Mouse (Mus musculus): Measurements from ENCODE around the gene Tmem158.

Gene Tmem158

DNA sequence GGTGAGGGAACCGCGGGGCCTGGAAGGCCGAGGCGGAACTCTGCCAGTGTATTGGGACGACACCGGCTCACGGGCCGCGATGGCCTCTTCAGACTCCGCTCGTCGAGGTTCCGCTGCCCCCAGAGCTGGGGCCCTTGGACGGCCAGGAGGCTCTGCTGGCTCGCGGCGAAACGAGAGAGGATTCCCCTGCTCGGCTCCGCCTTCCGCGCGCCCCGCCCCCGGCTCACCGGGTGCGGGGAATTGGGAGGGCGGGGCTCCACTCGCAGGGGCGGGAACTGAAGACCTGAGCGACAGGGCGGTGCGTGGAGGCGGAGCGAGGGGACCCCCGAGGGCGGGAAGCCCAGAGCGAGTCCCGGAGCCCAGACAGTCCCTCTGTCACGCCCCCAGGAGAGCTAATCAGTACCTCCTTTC is at the start of gene Tmem158:
TSS of gene Tmem158 (minus strand) at position 154 of the 411 bp plus-strand sequence.
- peak; percentile 53 for DNase-seq (ENCODE audit: low read depth, low spot score)
- no peaks in the 10 kb centered on the region for H3K27me3 ChIP-seq (ENCODE audit: control insufficient read depth, insufficient read depth, low read length, poor library complexity, severe bottlenecking)
- H3K36me3 ChIP-seq (ENCODE audit: control insufficient read depth, insufficient read depth, low read length, poor library complexity, severe bottlenecking), result no peaks in the 10 kb centered on the region

DNA sequence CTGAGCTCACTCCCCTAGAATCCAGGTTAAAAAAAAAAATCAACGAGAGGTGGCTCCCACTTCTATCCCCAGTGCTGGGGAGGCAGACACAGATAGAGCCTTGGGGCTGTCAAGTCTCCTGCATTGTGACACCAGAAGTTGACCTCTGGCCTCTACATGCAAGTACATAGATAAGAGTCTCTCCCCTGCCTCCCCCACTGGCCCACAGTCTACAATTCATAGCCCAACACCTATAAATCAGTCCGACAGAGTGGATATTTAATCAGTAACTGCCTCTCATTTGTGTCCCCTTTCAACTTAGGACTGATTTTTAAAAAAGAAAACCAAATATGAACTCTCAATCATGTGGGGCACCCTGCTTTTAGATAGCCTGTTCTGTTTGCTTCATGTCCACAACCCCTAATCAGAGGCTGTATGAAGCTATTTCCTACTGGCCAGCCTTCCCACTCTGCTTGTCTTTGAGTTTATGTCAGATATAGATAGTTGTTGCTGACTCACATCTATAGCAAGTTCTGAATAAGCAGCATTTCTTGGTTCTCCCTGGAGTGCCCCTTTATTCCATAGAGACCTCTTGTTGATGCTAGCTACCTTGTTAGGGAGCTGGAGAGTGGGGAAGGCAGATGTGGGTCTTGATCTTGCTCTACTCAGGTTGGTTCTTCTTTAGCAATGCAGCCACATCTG is 49.3 kb upstream of the Tmem158 start:
- Histone ChIP-seq H3K27me3 (ENCODE audit: control insufficient read depth, insufficient read depth, low read length, poor library complexity, severe bottlenecking) (no peaks in the 10 kb centered on the region), H3K36me3 (ENCODE audit: control insufficient read depth, insufficient read depth, low read length, poor library complexity, severe bottlenecking) (no peaks in the 10 kb centered on the region)
- DNase-seq (ENCODE audit: low read depth, low spot score), result no peak

GRCm38 (mm10) chr9:123309073-123309472 is 48.5 kb upstream of the Tmem158 start:
- no peak for DNase-seq (ENCODE audit: low read depth, low spot score)
- Histone ChIP-seq H3K36me3 (ENCODE audit: control insufficient read depth, insufficient read depth, low read length, poor library complexity, severe bottlenecking) (no peaks in the 10 kb centered on the region), H3K27me3 (ENCODE audit: control insufficient read depth, insufficient read depth, low read length, poor library complexity, severe bottlenecking) (no peaks in the 10 kb centered on the region)

GRCm38 (mm10) chr9:123304917-123305316 is 44.4 kb upstream of the Tmem158 start:
- DNase-seq (ENCODE audit: low read depth, low spot score), result no peak
- no peaks in the 10 kb centered on the region for H3K27me3 ChIP-seq (ENCODE audit: control insufficient read depth, insufficient read depth, low read length, poor library complexity, severe bottlenecking)
- no peaks in the 10 kb centered on the region for H3K36me3 ChIP-seq (ENCODE audit: control insufficient read depth, insufficient read depth, low read length, poor library complexity, severe bottlenecking)

- no peaks in the 10 kb centered on the region for H3K36me3 ChIP-seq (ENCODE audit: control insufficient read depth, insufficient read depth, low read length, poor library complexity, severe bottlenecking)
- no peak for DNase-seq (ENCODE audit: low read depth, low spot score)
- H3K27me3 ChIP-seq (ENCODE audit: control insufficient read depth, insufficient read depth, low read length, poor library complexity, severe bottlenecking), result no peaks in the 10 kb centered on the region
These were observed 43.4 kb upstream of the Tmem158 start for GRCm38 (mm10) chr9:123303952-123304351.

DNA sequence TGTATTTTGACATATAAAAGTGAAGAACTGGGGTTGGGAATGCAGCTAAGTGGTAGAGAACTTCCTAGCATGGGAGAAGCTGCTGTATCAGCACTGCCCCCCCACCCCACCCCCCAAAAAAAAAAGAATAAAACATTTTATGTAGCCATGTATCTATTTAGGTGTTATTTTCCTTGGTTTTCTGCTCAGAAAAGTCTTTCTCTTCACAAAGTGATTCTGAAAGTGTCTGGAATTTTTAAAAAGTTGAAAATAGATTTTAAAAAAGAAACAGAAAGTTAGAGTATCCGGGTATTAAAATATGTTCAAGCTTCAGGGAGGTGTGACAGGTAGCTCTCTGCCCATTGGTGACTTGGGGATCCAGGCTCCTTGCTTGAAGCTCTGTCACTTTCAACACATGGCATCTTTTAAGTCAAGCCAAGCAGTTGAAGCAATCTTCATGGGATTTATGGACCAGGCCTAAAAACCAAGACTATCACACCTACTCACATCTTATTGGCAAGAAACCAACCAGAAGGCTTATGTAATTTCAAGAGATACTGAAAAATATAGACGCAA is 42.3 kb upstream of the Tmem158 start:
- no peaks in the 10 kb centered on the region for H3K27me3 ChIP-seq (ENCODE audit: control insufficient read depth, insufficient read depth, low read length, poor library complexity, severe bottlenecking)
- H3K36me3 ChIP-seq (ENCODE audit: control insufficient read depth, insufficient read depth, low read length, poor library complexity, severe bottlenecking), result no peaks in the 10 kb centered on the region
- DNase-seq (ENCODE audit: low read depth, low spot score), result no peak

DNA sequence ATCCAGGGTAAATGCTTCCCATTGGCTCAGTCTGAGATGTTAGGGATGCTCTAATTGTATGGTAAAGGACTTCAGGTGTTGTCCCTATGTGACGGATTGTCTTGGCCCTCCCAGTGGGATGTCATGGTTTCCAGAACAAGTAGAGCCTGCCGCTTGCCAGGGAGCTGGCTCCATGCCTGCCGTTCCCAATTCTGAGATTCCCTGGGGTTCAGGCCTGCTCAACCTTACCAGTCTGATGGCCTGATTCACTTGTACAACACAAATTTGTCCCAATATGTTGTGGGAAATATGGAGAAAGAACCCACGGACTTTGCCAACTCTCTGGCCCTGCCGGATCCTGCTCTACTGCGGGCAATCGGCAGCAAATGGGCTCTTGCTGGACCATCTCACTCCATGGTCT is 37.3 kb upstream of the Tmem158 start:
- H3K27me3 ChIP-seq (ENCODE audit: control insufficient read depth, insufficient read depth, low read length, poor library complexity, severe bottlenecking), result no peaks in the 10 kb centered on the region
- H3K36me3 ChIP-seq (ENCODE audit: control insufficient read depth, insufficient read depth, low read length, poor library complexity, severe bottlenecking), result no peaks in the 10 kb centered on the region
- DNase-seq (ENCODE audit: low read depth, low spot score), result no peak

DNA sequence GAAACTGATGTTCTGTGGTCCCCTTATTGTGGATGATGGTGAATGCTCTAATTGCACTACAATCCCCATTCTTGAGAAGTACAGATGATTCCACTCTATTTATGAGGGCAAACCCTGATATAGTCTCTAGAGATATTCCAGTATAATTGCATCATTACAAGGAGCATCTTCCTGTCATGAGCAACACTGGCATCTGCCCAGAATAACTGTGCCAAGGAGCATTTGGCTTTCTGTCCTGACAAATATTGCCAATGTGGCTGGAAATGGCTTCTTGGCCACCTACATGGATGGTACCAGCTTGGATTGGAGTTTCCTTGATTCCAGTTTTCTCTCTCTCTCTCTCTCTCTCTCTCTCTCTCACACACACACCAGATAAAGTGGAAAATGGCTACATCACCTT is 35.7 kb upstream of the Tmem158 start:
- no peak for DNase-seq (ENCODE audit: low read depth, low spot score)
- Histone ChIP-seq H3K27me3 (ENCODE audit: control insufficient read depth, insufficient read depth, low read length, poor library complexity, severe bottlenecking) (no peaks in the 10 kb centered on the region), H3K36me3 (ENCODE audit: control insufficient read depth, insufficient read depth, low read length, poor library complexity, severe bottlenecking) (no peaks in the 10 kb centered on the region)

DNA sequence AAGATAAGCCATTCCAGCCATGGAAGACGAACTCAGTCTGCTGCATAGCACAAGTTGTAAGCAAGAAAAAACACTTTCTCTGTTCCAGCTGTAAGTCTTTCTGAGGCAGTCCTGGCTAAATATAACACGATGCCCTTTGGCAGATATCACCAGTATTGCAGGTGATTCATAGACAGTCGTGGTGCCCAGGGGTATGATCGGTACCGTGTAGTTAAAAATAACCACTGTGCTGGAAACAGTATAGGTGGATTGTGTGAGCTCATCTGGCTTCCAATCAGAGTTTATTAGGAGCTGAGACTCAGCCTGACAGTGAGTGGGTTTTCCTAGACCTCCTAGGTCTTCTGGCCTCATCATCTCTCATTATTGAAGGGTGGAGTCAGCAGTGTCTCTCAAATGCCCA is 34.0 kb upstream of the Tmem158 start:
- H3K36me3 ChIP-seq (ENCODE audit: control insufficient read depth, insufficient read depth, low read length, poor library complexity, severe bottlenecking), result no peaks in the 10 kb centered on the region
- no peaks in the 10 kb centered on the region for H3K27me3 ChIP-seq (ENCODE audit: control insufficient read depth, insufficient read depth, low read length, poor library complexity, severe bottlenecking)
- no peak for DNase-seq (ENCODE audit: low read depth, low spot score)

GRCm38 (mm10) chr9:123288378-123288777 is 27.8 kb upstream of the Tmem158 start:
- no peaks in the 10 kb centered on the region for H3K27me3 ChIP-seq (ENCODE audit: control insufficient read depth, insufficient read depth, low read length, poor library complexity, severe bottlenecking)
- H3K36me3 ChIP-seq (ENCODE audit: control insufficient read depth, insufficient read depth, low read length, poor library complexity, severe bottlenecking), result no peaks in the 10 kb centered on the region
- no peak for DNase-seq (ENCODE audit: low read depth, low spot score)

DNA sequence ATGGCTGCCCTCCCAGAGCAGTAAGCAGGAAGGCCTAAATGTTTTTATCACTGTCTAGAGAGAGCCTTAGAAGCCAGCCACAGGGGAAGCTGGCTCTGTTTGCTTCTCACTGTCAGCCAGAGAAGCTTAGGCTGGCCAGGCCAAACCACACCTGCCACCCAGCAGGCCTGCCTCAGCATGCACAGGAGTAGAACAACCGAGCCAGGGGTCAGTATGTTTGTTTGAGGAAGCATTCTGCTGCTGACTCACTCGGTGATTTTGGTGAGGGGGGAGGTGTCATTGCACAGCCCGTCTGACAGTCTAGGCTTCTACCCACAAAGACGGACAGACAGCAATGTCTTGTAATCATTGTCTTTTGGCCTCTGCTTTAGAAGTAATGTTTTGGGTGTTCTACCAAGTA is 25.1 kb upstream of the Tmem158 start:
- Histone ChIP-seq H3K27me3 (ENCODE audit: control insufficient read depth, insufficient read depth, low read length, poor library complexity, severe bottlenecking) (no peaks in the 10 kb centered on the region), H3K36me3 (ENCODE audit: control insufficient read depth, insufficient read depth, low read length, poor library complexity, severe bottlenecking) (no peaks in the 10 kb centered on the region)
- DNase-seq (ENCODE audit: low read depth, low spot score), result no peak

DNA sequence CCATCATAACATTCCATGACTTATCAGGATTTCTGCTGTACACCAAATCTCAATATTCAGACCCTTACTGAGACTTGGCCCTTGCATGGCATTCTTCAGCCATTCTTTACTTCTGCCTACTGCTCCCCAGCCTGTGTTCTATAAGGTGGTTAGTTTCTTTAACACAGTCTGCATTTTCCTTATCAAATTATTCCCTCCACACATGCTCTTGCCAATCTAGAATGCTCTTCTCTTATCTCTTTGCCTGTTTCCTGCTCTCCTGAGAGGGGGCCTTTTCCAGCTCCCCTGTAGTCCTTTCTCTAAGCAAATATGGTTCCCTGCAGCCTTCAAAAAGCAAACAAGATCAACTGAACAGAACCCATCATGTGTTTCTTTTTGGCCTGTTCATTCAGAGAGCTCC is 20.2 kb upstream of the Tmem158 start:
- no peaks in the 10 kb centered on the region for H3K27me3 ChIP-seq (ENCODE audit: control insufficient read depth, insufficient read depth, low read length, poor library complexity, severe bottlenecking)
- no peak for DNase-seq (ENCODE audit: low read depth, low spot score)
- H3K36me3 ChIP-seq (ENCODE audit: control insufficient read depth, insufficient read depth, low read length, poor library complexity, severe bottlenecking), result no peaks in the 10 kb centered on the region

DNA sequence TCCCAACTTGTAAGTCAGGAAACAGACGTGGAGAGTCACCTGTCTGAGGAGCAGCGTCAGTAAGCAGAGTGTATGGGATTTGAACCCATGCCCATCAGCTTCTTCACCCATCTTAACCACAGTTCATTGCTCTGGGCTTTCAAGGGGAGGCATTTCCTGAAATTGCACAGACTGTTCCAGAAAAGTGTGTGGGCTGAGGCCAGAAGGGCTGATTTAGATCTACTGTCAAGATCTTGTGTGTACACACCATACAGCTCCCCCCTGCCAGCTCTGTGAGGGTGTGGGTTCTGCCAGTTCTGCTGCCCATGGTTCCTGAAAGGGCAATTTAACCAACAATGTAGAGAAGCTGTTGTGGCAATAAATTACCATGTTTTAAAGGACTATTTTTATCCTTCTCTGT is 17.4 kb upstream of the Tmem158 start:
- Histone ChIP-seq H3K27me3 (ENCODE audit: control insufficient read depth, insufficient read depth, low read length, poor library complexity, severe bottlenecking) (no peaks in the 10 kb centered on the region), H3K36me3 (ENCODE audit: control insufficient read depth, insufficient read depth, low read length, poor library complexity, severe bottlenecking) (no peaks in the 10 kb centered on the region)
- DNase-seq (ENCODE audit: low read depth, low spot score), result no peak

- DNase-seq (ENCODE audit: low read depth, low spot score), result no peak
These were observed 14.8 kb upstream of the Tmem158 start for GRCm38 (mm10) chr9:123275373-123275772.

DNA sequence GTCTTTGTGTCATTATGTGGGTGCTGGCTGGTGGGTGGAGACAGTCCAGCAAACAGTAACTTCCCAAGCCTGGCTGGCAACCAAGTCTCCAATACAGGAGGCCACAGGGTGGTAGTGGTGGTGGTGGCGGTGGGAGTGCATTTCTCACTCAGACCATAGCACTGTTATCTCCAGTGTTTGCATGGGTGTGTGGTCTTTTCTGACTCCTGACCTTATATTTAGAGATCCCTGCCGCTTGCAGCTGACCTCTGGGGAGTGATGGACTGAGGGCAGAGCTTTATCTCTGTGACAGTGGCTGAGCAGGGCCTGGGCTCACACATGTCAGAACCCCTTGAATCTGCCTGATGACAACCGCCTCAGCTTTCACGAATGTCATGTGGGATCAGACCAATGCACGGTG is 14.1 kb upstream of the Tmem158 start:
- Histone ChIP-seq H3K36me3 (ENCODE audit: control insufficient read depth, insufficient read depth, low read length, poor library complexity, severe bottlenecking) (no peaks in the 10 kb centered on the region), H3K27me3 (ENCODE audit: control insufficient read depth, insufficient read depth, low read length, poor library complexity, severe bottlenecking) (no peaks in the 10 kb centered on the region)
- no peak for DNase-seq (ENCODE audit: low read depth, low spot score)

More at GRCm38 (mm10) chr9:123275373-123275772, 14.8 kb upstream of the Tmem158 start:
- no peaks in the 10 kb centered on the region for H3K27me3 ChIP-seq (ENCODE audit: control insufficient read depth, insufficient read depth, low read length, poor library complexity, severe bottlenecking)
- no peaks in the 10 kb centered on the region for H3K36me3 ChIP-seq (ENCODE audit: control insufficient read depth, insufficient read depth, low read length, poor library complexity, severe bottlenecking)

GRCm38 (mm10) chr9:123273876-123274275 is 13.3 kb upstream of the Tmem158 start:
- no peak for DNase-seq (ENCODE audit: low read depth, low spot score)
- Histone ChIP-seq H3K36me3 (ENCODE audit: control insufficient read depth, insufficient read depth, low read length, poor library complexity, severe bottlenecking) (no peaks in the 10 kb centered on the region), H3K27me3 (ENCODE audit: control insufficient read depth, insufficient read depth, low read length, poor library complexity, severe bottlenecking) (no peaks in the 10 kb centered on the region)
